Mouse (Mus musculus) neural tube, embryonic 14.5 days (tissue): Measurements from ENCODE around the gene Atp1a4. TPM values are rescaled to one million over a fixed set of nuclear protein-coding genes. Genes with fewer than 3 reads are reported as not detected.

ENCODE experiments used
- ATAC-seq: fragments of 200-750 bp; cut with Nextera tagmentation; 2 replicates; pipeline ENCODE4 v1.8.0; 2017; ENCODE audit warnings: low read depth, mild to moderate bottlenecking, moderate TSS enrichment, moderate library complexity
- H3K27ac ChIP-seq: fragments of 300-500 bp; sonication (generic); 2 replicates; pipeline ENCODE4 v1.5.1; 2014; ENCODE audit warnings: low read depth, mild to moderate bottlenecking, control low read depth, low read length, moderate library complexity, mixed read lengths
- H3K27me3 ChIP-seq: fragments of 300-500 bp; sonication (generic); 2 replicates; pipeline ENCODE4 v1.6.1; 2014; ENCODE audit warnings: low read length; ENCODE audit not compliant: control insufficient read depth, insufficient read depth
- H3K36me3 ChIP-seq: fragments of 300-500 bp; sonication (generic); 2 replicates; pipeline ENCODE4 v1.6.1; 2014; ENCODE audit warnings: low read length, mixed read lengths; ENCODE audit not compliant: control insufficient read depth, insufficient read depth
- H3K4me1 ChIP-seq: fragments of 300-500 bp; sonication (generic); 2 replicates; pipeline ENCODE4 v1.6.1; 2014; ENCODE audit warnings: low read length; ENCODE audit not compliant: control insufficient read depth, insufficient read depth
- H3K4me2 ChIP-seq: fragments of 300-500 bp; sonication (generic); 2 replicates; pipeline ENCODE4 v1.6.1; 2014; ENCODE audit warnings: mild to moderate bottlenecking, low read depth, low read length, control low read depth
- H3K4me3 ChIP-seq: fragments of 300-500 bp; sonication (generic); 2 replicates; pipeline ENCODE4 v1.5.1; 2014; ENCODE audit warnings: low read depth, low read length, control low read depth, mixed read lengths
- H3K9ac ChIP-seq: fragments of 300-500 bp; sonication (generic); replicated peaks from 2 replicates; pipeline ENCODE4 v1.6.1; 2014; ENCODE audit warnings: low read depth, mild to moderate bottlenecking, control low read depth, low read length, mixed read lengths
- H3K9me3 ChIP-seq: fragments of 300-500 bp; sonication (generic); 2 replicates; pipeline ENCODE4 v1.6.1; 2016; ENCODE audit warnings: low read length; ENCODE audit not compliant: control insufficient read depth
- WGBS: fragments of 180-500 bp; shearing (Covaris S2); extraction: QIAGEN DNeasy Blood & Tissue Kit; methylation state at CpG from one replicate; pipeline ENCODE4 v1.1.7; 2014; 5-methylcytosine and 5-hydroxymethylcytosine counted together
- polyA plus RNA-seq: library from polyadenylated mRNA; unstranded; fragments of >200 nt; fragmentation: Nextera tagmentation; extraction: Ambion mirVana; gene quantifications from 2 replicates; pipeline ENCODE4 v1.2.1, GENCODE M21; 2014

Gene Atp1a4
- polyA plus RNA-seq, 1 experiment from 2014 or later: not detected

GRCm38 (mm10) chr1:172288900-172289616 lies 30.8 kb upstream of the Atp1a4 start:
- no peak for ATAC-seq

GRCm38 (mm10) chr1:172286740-172287139 lies 28.5 kb upstream of the Atp1a4 start:
- Histone ChIP-seq H3K9me3 (no peaks in the 10 kb centered on the region), H3K27me3 (no peaks in the 10 kb centered on the region), H3K9ac (no peak overlapping the region), H3K36me3 (no peaks in the 10 kb centered on the region), H3K4me2 (no peak overlapping the region), H3K27ac (no peak overlapping the region), H3K4me1 (no peaks in the 10 kb centered on the region), H3K4me3 (no peak overlapping the region)
- WGBS: 70% methylated on average over 5 of the region's 5 CpGs
- ATAC-seq: no peak

More at GRCm38 (mm10) chr1:172288900-172289616, 30.8 kb upstream of the Atp1a4 start:
- Histone ChIP-seq H3K4me2 (no peak overlapping the region), H3K4me1 (no peaks in the 10 kb centered on the region), H3K4me3 (no peak overlapping the region), H3K36me3 (no peaks in the 10 kb centered on the region), H3K9me3 (no peaks in the 10 kb centered on the region), H3K27me3 (no peaks in the 10 kb centered on the region), H3K27ac (no peak overlapping the region), H3K9ac (no peak overlapping the region)
- 93% methylated on average over 11 of the region's 11 CpGs for WGBS

- H3K27ac ChIP-seq: no peak overlapping the region
- 93% methylated on average over 14 of the region's 14 CpGs for WGBS
- no peak for ATAC-seq
- H3K4me1 ChIP-seq: no peaks in the 10 kb centered on the region
- no peak overlapping the region for H3K4me2 ChIP-seq
- H3K36me3 ChIP-seq: no peaks in the 10 kb centered on the region
- H3K9ac ChIP-seq: no peak overlapping the region
- H3K27me3 ChIP-seq: no peaks in the 10 kb centered on the region
- no peak overlapping the region for H3K4me3 ChIP-seq
- H3K9me3 ChIP-seq: no peaks in the 10 kb centered on the region
Measured at GRCm38 (mm10) chr1:172284221-172284620, 26.0 kb upstream of the Atp1a4 start.

GRCm38 (mm10) chr1:172283073-172283472 lies 24.9 kb upstream of the Atp1a4 start:
- ATAC-seq: no peak
- H3K36me3 ChIP-seq: no peaks in the 10 kb centered on the region
- H3K27ac ChIP-seq: no peak overlapping the region
- no peaks in the 10 kb centered on the region for H3K9me3 ChIP-seq
- no peaks in the 10 kb centered on the region for H3K27me3 ChIP-seq
- no peak overlapping the region for H3K9ac ChIP-seq
- WGBS: 90% methylated on average over 6 of the region's 6 CpGs
- no peaks in the 10 kb centered on the region for H3K4me1 ChIP-seq
- H3K4me3 ChIP-seq: no peak overlapping the region
- no peak overlapping the region for H3K4me2 ChIP-seq

- no peak overlapping the region for H3K4me3 ChIP-seq
Measured at GRCm38 (mm10) chr1:172281522-172282254, 23.5 kb upstream of the Atp1a4 start.

GRCm38 (mm10) chr1:172279768-172280509 lies 21.7 kb upstream of the Atp1a4 start:
- H3K27ac ChIP-seq: no peak overlapping the region
- 80% methylated on average over 16 of the region's 16 CpGs for WGBS
- no peaks in the 10 kb centered on the region for H3K9me3 ChIP-seq
- H3K27me3 ChIP-seq: no peaks in the 10 kb centered on the region
- no peak for ATAC-seq
- H3K4me1 ChIP-seq: no peaks in the 10 kb centered on the region
- no peaks in the 10 kb centered on the region for H3K36me3 ChIP-seq
- H3K4me3 ChIP-seq: no peak overlapping the region
- H3K4me2 ChIP-seq: no peak overlapping the region
- no peak overlapping the region for H3K9ac ChIP-seq

More at GRCm38 (mm10) chr1:172281522-172282254, 23.5 kb upstream of the Atp1a4 start:
- Histone ChIP-seq H3K27ac (no peak overlapping the region), H3K9ac (no peak overlapping the region), H3K9me3 (no peaks in the 10 kb centered on the region), H3K4me2 (no peak overlapping the region), H3K36me3 (no peaks in the 10 kb centered on the region), H3K4me1 (no peaks in the 10 kb centered on the region), H3K27me3 (no peaks in the 10 kb centered on the region)
- 81% methylated on average over 10 of the region's 10 CpGs for WGBS
- ATAC-seq: no peak

- no peak for ATAC-seq
- H3K4me3 ChIP-seq: no peak overlapping the region
- H3K9me3 ChIP-seq: no peaks in the 10 kb centered on the region
- 92% methylated on average over 13 of the region's 13 CpGs for WGBS
- no peaks in the 10 kb centered on the region for H3K36me3 ChIP-seq
- no peak overlapping the region for H3K27ac ChIP-seq
- H3K4me1 ChIP-seq: no peaks in the 10 kb centered on the region
- no peak overlapping the region for H3K4me2 ChIP-seq
- H3K9ac ChIP-seq: no peak overlapping the region
- no peaks in the 10 kb centered on the region for H3K27me3 ChIP-seq
Measured at GRCm38 (mm10) chr1:172278328-172278727, 20.1 kb upstream of the Atp1a4 start.

- no peaks in the 10 kb centered on the region for H3K27me3 ChIP-seq
- WGBS: 83% methylated on average over 3 of the region's 3 CpGs
- H3K36me3 ChIP-seq: no peaks in the 10 kb centered on the region
- no peaks in the 10 kb centered on the region for H3K4me1 ChIP-seq
- H3K27ac ChIP-seq: no peak overlapping the region
- no peak overlapping the region for H3K9ac ChIP-seq
- no peak overlapping the region for H3K4me3 ChIP-seq
- H3K9me3 ChIP-seq: no peaks in the 10 kb centered on the region
- no peak overlapping the region for H3K4me2 ChIP-seq
- ATAC-seq: no peak
Measured at GRCm38 (mm10) chr1:172277172-172277571, 19.0 kb upstream of the Atp1a4 start.

- H3K27me3 ChIP-seq: no peaks in the 10 kb centered on the region
- no peaks in the 10 kb centered on the region for H3K9me3 ChIP-seq
- no peak overlapping the region for H3K4me2 ChIP-seq
- no peak for ATAC-seq
- H3K4me3 ChIP-seq: no peak overlapping the region
- H3K36me3 ChIP-seq: no peaks in the 10 kb centered on the region
- WGBS: 70% methylated on average over 5 of the region's 5 CpGs
- no peak overlapping the region for H3K9ac ChIP-seq
- H3K27ac ChIP-seq: no peak overlapping the region
- 0 out of 2 replicates have a peak, but pooled peaks cover 3% of the 10 kb centered on the region for H3K4me1 ChIP-seq
Measured at GRCm38 (mm10) chr1:172274547-172274946, 16.3 kb upstream of the Atp1a4 start.
